Mouse (Mus musculus) CD4-positive, CD25-positive, alpha-beta regulatory T cell, adult 9 weeks (primary cell): ENCODE measurements around the gene Slc24a4. TPM values are rescaled to one million over a fixed set of nuclear protein-coding genes. Genes with fewer than 3 reads are reported as not detected.

ENCODE experiments used
- polyA plus RNA-seq: library from polyadenylated mRNA; unstranded; fragments of 100-300 nt; shearing (Covaris generic); gene quantifications from one replicate; pipeline ENCODE4 v1.2.1, GENCODE M21; 2017

The Slc24a4 gene
- not detected for polyA plus RNA-seq

DNA sequence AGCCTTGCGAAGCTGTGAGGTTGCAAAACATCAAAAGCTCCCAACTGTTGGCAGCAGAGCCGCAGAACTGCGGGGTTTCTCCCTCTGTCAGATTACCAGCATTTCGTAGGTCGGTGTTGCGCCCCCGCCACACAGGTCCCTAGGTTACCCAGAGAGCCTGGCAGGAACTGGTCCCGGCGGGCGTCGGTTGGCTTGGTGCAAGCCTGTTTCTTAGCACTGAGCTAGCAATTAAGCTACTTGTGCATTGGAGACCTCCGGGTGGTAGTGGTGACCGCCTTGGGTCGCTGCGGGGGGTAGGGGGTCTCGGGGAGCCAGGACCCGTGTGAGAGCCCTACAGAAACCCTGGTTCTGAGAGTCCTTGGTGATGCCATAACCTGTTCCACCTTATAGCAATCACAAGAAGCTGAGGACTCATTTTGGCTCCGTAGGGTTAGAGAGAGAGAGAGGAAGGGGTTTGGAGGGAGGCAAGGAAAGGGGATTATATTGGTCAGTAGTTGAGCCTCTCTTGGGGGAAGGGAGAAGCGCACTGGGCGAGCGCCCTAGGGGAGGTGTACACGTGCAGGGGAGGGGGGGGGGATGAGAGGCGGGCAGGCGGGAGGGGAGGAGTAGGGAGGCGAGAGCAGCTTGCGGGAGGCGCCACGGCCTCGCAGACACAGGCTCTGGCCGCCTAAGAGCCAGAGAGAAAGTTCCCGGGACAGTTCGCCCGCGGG is at the start of gene Slc24a4:
Slc24a4 (plus strand) TSS at position 653 of the 710 bp plus-strand sequence.

GRCm38 (mm10) chr12:102282763-102283482 is 154.4 kb downstream of the Slc24a4 start, which contains the start of gene Rin3:
Rin3 (plus strand) TSS chr12:102283048.

Other genes starting within 250 kb of the Slc24a4 start
- 104 TPM for gene Trip11, start 215.5 kb upstream of the Slc24a4 start, polyA plus RNA-seq
- gene Atxn3, start 170.5 kb upstream of the Slc24a4 start, polyA plus RNA-seq, result 33.8 TPM
- 30.5 TPM for gene Cpsf2, start 152.7 kb upstream of the Slc24a4 start, polyA plus RNA-seq
- gene Rin3, start 154.3 kb downstream of the Slc24a4 start, polyA plus RNA-seq, result 76.4 TPM